Mouse (Mus musculus): ENCODE measurements around the gene Hist1h2ae. TPM values are rescaled to one million over a fixed set of nuclear protein-coding genes. Genes with fewer than 3 reads are reported as not detected.
A peak's percentile ranks its signal among the peaks of the same experiment; 100 is the strongest.
"Not testable (repeated sequence)": the region's sequence is repeated elsewhere in the genome, so short reads cannot be mapped to it uniquely, and the experiment has no call there.

The Hist1h2ae gene
- total RNA-seq, 1 experiment = 587 TPM

GRCm38 (mm10) chr13:23541497-23541896 lies 29.5 kb downstream of the Hist1h2ae start:
- no peak for DNase-seq (ENCODE audit: low read depth, low spot score)
- Histone ChIP-seq H3K4me3 (ENCODE audit: insufficient read depth in 1 of 2, low read depth in 1 of 2, low read length in 2 of 2, poor library complexity in 1 of 2, severe bottlenecking in 1 of 2) (no peak overlapping the region), H3K9me3 (ENCODE audit: control insufficient read depth, insufficient read depth, low read depth, low read length) (no peaks in the 10 kb centered on the region), H3K36me3 (ENCODE audit: control insufficient read depth, insufficient read depth, low read length, poor library complexity, severe bottlenecking) (no peaks in the 10 kb centered on the region), H3K27ac (ENCODE audit: insufficient read depth, low read depth, low read length, poor library complexity, severe bottlenecking) (no peak overlapping the region), H3K9ac (ENCODE audit: insufficient read depth, low read depth, low read length, poor library complexity, severe bottlenecking) (no peak overlapping the region), H3K4me1 (ENCODE audit: control insufficient read depth in 2 of 2, insufficient read depth in 2 of 2, low read length in 2 of 2, poor library complexity in 1 of 2) (no peaks in the 10 kb centered on the region; a peak in 1 of 4 replicates)
- TF ChIP-seq ZC3H11A (IDR thresholded peaks at IDR 0.05; ENCODE audit: borderline replicate concordance, low read depth, low read length) = no peak
- 0 out of 2 replicates have a peak, but pooled peaks have one; percentile 38 for TF ChIP-seq ZNF384 (IDR thresholded peaks at IDR 0.05; ENCODE audit: low read depth, low read length)
- no peak for TF ChIP-seq MAFK (IDR thresholded peaks at IDR 0.05; ENCODE audit: insufficient read depth, low read depth, low read length)
- in situ Hi-C loops (cut with MboI; ENCODE audit: low sequenced_read_pairs in 2 of 2, unreplicated experiment in 2 of 2) = loop anchor here in 1 of 2 experiments (25.0 kb wide), 1 partner anchor 1504 kb away; the partner anchor contains the start of genes Hist1h2ag, Hist1h2ah, Hist1h2bj and Hist1h2bk

GRCm38 (mm10) chr13:23539821-23540220 lies 31.2 kb downstream of the Hist1h2ae start:
- not testable (repeated sequence) for H3K4me3 ChIP-seq (ENCODE audit: insufficient read depth in 1 of 2, low read depth in 1 of 2, low read length in 2 of 2, poor library complexity in 1 of 2, severe bottlenecking in 1 of 2); H3K27ac ChIP-seq (ENCODE audit: insufficient read depth, low read depth, low read length, poor library complexity, severe bottlenecking); DNase-seq (ENCODE audit: low read depth, low spot score); H3K36me3 ChIP-seq (ENCODE audit: control insufficient read depth, insufficient read depth, low read length, poor library complexity, severe bottlenecking); H3K9ac ChIP-seq (ENCODE audit: insufficient read depth, low read depth, low read length, poor library complexity, severe bottlenecking); H3K9me3 ChIP-seq (ENCODE audit: control insufficient read depth, insufficient read depth, low read depth, low read length); H3K4me1 ChIP-seq (ENCODE audit: control insufficient read depth in 2 of 2, insufficient read depth in 2 of 2, low read length in 2 of 2, poor library complexity in 1 of 2)
- in situ Hi-C loops (cut with MboI; ENCODE audit: low sequenced_read_pairs in 2 of 2, unreplicated experiment in 2 of 2) = loop anchor here in 1 of 2 experiments (25.0 kb wide), 1 partner anchor 1503 kb away; the partner anchor contains the start of genes Hist1h2ag, Hist1h2ah, Hist1h2bj and Hist1h2bk

GRCm38 (mm10) chr13:23538249-23538648 lies 32.8 kb downstream of the Hist1h2ae start:
- peak overlapping the region; percentile 51; the same call in 1 of the 2 replicates for H3K9ac ChIP-seq (ENCODE audit: insufficient read depth, low read depth, low read length, poor library complexity, severe bottlenecking)
- no peaks in the 10 kb centered on the region for H3K4me1 ChIP-seq (ENCODE audit: control insufficient read depth in 2 of 2, insufficient read depth in 2 of 2, low read length in 2 of 2, poor library complexity in 1 of 2)
- no peak overlapping the region for H3K27ac ChIP-seq (ENCODE audit: insufficient read depth, low read depth, low read length, poor library complexity, severe bottlenecking)
- H3K9me3 ChIP-seq (ENCODE audit: control insufficient read depth, insufficient read depth, low read depth, low read length) = no peaks in the 10 kb centered on the region
- DNase-seq (ENCODE audit: low read depth, low spot score) = no peak
- no peaks in the 10 kb centered on the region for H3K36me3 ChIP-seq (ENCODE audit: control insufficient read depth, insufficient read depth, low read length, poor library complexity, severe bottlenecking)
- in situ Hi-C loops (cut with MboI; ENCODE audit: low sequenced_read_pairs in 2 of 2, unreplicated experiment in 2 of 2) = loop anchor here in 1 of 2 experiments (25.0 kb wide), 1 partner anchor 1501 kb away; the partner anchor contains the start of genes Hist1h2ag, Hist1h2ah, Hist1h2bj and Hist1h2bk
- TF ChIP-seq ZNF384 (IDR thresholded peaks at IDR 0.05; ENCODE audit: low read depth, low read length) (no peak), HCFC1 (IDR thresholded peaks at IDR 0.05; ENCODE audit: borderline replicate concordance, insufficient read depth, low read length) (no peak), ZC3H11A (IDR thresholded peaks at IDR 0.05; ENCODE audit: borderline replicate concordance, low read depth, low read length) (no peak), CHD2 (IDR thresholded peaks at IDR 0.05; ENCODE audit: low read depth, low read length) (no peak), MAFK (IDR thresholded peaks at IDR 0.05; ENCODE audit: insufficient read depth, low read depth, low read length) (no peak)
- H3K4me3 ChIP-seq (ENCODE audit: insufficient read depth in 1 of 2, low read depth in 1 of 2, low read length in 2 of 2, poor library complexity in 1 of 2, severe bottlenecking in 1 of 2) = peak overlapping the region in 1 of 2 experiments; percentile 28; a peak in 1 of 4 replicates

GRCm38 (mm10) chr13:23537006-23537710 lies 33.9 kb downstream of the Hist1h2ae start:
- Histone ChIP-seq H3K27ac (ENCODE audit: insufficient read depth, low read depth, low read length, poor library complexity, severe bottlenecking) (no peak overlapping the region; the same call in 1 of the 2 replicates), H3K4me3 (ENCODE audit: insufficient read depth in 1 of 2, low read depth in 1 of 2, low read length in 2 of 2, poor library complexity in 1 of 2, severe bottlenecking in 1 of 2) (peak overlapping the region; percentile 19 to 64; a peak in 2 of 4 replicates), H3K36me3 (ENCODE audit: control insufficient read depth, insufficient read depth, low read length, poor library complexity, severe bottlenecking) (no peaks in the 10 kb centered on the region), H3K9me3 (ENCODE audit: control insufficient read depth, insufficient read depth, low read depth, low read length) (no peaks in the 10 kb centered on the region), H3K9ac (ENCODE audit: insufficient read depth, low read depth, low read length, poor library complexity, severe bottlenecking) (no peak overlapping the region; the same call in 1 of the 2 replicates), H3K4me1 (ENCODE audit: control insufficient read depth in 2 of 2, insufficient read depth in 2 of 2, low read length in 2 of 2, poor library complexity in 1 of 2) (no peaks in the 10 kb centered on the region)
- TF ChIP-seq CHD2 (IDR thresholded peaks at IDR 0.05; ENCODE audit: low read depth, low read length) (no peak), ZNF384 (IDR thresholded peaks at IDR 0.05; ENCODE audit: low read depth, low read length) (no peak), ZC3H11A (IDR thresholded peaks at IDR 0.05; ENCODE audit: borderline replicate concordance, low read depth, low read length) (no peak), MAFK (IDR thresholded peaks at IDR 0.05; ENCODE audit: insufficient read depth, low read depth, low read length) (no peak), HCFC1 (IDR thresholded peaks at IDR 0.05; ENCODE audit: borderline replicate concordance, insufficient read depth, low read length) (no peak)
- no peak for DNase-seq (ENCODE audit: low read depth, low spot score)
- in situ Hi-C loops (cut with MboI; ENCODE audit: low sequenced_read_pairs in 2 of 2, unreplicated experiment in 2 of 2) = loop anchor here in 1 of 2 experiments (25.0 kb wide), 1 partner anchor 1500 kb away; the partner anchor contains the start of genes Hist1h2ag, Hist1h2ah, Hist1h2bj and Hist1h2bk

Data from ES-E14 (cell line).